Mouse (Mus musculus) CD4-positive, CD25-positive, alpha-beta regulatory T cell, adult 4 months (primary cell): ENCODE data around the gene Tgfb3. TPM values are rescaled to one million over a fixed set of nuclear protein-coding genes. Genes with fewer than 3 reads are reported as not detected.
A peak's percentile ranks its signal among the peaks of the same experiment; 100 is the strongest.

Experiments used
- ATAC-seq: one replicate; pipeline ENCODE4 v1.8.0; 2017
- polyA plus RNA-seq, 2 experiments: library from polyadenylated mRNA; unstranded; fragments of 100-300 nt; shearing (Covaris generic); gene quantifications; one replicate each; pipeline ENCODE4 v1.2.1; 2017

Tgfb3 gene
- polyA plus RNA-seq, 2 experiments from 2014 or later, result 0.52 TPM

- ATAC-seq, result no peak
Measured at GRCm38 (mm10) chr12:86078176-86078552, 677 bp downstream of the Tgfb3 start.

DNA sequence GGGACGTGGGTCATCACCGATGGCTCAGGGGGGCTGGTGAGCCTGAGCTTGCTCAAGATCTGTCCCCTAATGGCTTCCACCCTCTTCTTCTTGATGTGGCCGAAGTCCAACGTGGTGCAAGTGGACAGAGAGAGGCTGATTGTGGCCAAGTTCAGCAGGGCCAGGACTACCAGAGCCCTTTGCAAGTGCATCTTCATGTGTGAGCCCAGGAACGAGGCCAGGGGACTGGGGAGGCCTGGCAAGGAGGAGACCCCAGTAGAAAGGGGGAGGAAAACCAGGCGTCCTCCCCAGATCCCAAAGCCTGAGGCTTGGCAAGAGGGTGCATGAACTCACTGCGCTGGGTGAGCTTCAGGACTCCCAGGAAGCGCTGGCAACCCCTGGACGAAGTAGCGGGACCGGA is 1.1 kb downstream of the Tgfb3 start:
- no peak for ATAC-seq

- ATAC-seq, result no peak
Measured at GRCm38 (mm10) chr12:86077322-86077721, 1.5 kb downstream of the Tgfb3 start.

GRCm38 (mm10) chr12:86076321-86076901 is 2.4 kb downstream of the Tgfb3 start:
- no peak for ATAC-seq

DNA sequence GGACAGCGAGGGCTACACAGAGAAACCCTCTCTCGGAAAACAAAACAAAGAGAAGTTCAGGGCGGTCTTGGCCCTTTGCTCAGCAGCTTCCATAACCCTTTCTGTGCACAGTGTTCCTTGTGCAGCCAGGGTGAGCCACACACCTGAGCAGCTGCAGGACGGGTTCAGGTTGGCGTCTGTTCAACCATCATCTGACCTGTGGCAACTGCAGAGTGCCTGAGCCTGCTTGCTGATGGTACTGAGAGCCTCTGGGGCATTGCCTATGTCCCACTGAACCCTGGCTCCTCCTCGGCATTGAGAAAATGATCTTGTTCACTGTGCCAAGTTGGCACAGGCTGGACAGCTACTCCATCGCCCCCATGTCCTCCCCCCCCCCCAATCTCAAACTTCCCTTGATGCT is 3.5 kb downstream of the Tgfb3 start:
- no peak for ATAC-seq

GRCm38 (mm10) chr12:86074681-86075080 is 4.2 kb downstream of the Tgfb3 start:
- no peak for ATAC-seq

GRCm38 (mm10) chr12:86071432-86071831 is 7.4 kb downstream of the Tgfb3 start:
- ATAC-seq, result no peak

GRCm38 (mm10) chr12:86064796-86065195 is 14.0 kb downstream of the Tgfb3 start:
- ATAC-seq, result no peak

- ATAC-seq, result no peak
Measured at GRCm38 (mm10) chr12:86059341-86059740, 19.5 kb downstream of the Tgfb3 start.

DNA sequence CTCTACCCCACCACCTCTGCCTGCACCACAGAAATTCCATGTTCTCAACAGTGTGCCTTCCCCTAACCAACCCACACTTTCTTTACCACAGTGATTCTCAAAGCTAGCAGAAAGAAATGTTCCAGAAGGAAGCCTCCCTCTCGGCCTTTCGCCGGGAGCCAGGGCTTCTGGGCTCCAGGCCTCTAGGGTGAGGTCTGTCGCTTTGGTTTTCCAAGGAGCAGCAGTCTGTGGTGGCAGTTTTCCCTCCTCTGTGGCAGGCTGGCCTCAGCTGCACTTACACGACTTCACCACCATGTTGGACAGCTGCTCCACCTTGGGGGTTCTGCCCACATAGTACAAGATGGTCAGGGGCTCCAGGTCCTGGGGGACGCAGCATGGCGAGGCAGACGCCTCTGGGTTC is 21.3 kb downstream of the Tgfb3 start:
- ATAC-seq, result no peak

- ATAC-seq, result no peak
Measured at GRCm38 (mm10) chr12:86056976-86057375, 21.9 kb downstream of the Tgfb3 start.

DNA sequence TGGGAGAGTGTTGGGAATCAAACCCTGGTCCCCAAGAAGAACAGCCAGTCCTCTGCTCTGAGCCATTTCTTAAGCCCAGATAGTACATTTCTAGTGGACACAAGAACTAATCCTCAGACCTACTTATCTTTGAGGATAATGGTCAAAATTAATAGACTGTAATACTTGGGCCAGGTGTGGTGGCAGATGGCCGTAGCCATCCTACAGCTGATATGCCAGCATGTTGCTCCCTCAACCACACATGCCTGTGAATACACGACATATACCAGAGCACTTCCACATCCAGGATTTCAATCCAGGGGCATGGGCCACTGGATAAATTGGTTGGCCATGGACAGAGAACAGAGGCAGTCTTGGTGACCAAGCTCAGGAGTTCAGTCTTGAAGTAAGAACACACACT is 23.5 kb downstream of the Tgfb3 start:
- ATAC-seq, result no peak

DNA sequence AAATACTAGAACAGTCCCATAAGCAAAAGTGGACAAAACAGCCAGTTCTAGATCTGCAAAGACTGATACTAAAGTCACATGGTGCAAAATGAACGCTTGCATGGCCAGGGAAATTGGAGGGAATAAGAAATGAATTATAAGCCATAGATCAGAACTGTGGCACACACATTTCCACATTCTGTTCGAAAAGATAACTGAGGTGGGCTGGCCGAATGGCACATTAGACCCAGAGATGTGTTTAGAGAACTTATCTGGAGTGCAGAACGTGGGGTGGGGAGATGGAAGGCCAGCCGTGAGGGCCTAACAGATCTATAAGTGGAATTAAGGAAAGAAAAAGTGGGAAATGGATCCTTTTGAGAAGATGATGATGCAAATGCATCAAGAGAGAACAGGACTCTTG is 27.4 kb downstream of the Tgfb3 start:
- no peak for ATAC-seq

DNA sequence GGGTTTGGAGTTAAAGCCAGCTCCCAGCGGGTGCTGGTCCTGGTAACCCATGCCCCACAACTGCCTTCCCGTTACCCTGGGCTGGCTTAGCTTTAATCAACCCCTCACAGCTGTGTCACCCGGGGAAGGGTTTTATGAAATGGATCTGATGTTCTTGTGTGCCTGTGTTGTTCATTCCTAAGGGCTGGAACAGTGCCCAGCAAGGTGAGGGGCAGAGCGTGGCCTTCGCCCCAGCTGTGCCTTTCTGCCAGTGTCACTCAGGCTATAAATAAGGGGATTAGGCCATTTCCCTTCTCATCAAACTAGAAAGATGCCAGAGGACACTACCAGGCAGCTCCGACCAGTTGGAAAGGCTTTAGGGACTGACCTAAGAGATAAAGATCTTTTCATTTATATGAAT is 29.0 kb downstream of the Tgfb3 start:
- ATAC-seq, result no peak

GRCm38 (mm10) chr12:86047376-86047775 is 31.5 kb downstream of the Tgfb3 start:
- peak; percentile 63 for ATAC-seq

GRCm38 (mm10) chr12:86046776-86047175 is 32.1 kb downstream of the Tgfb3 start:
- ATAC-seq, result no peak

GRCm38 (mm10) chr12:86046141-86046540 is 32.7 kb downstream of the Tgfb3 start:
- ATAC-seq, result peak; percentile 84

DNA sequence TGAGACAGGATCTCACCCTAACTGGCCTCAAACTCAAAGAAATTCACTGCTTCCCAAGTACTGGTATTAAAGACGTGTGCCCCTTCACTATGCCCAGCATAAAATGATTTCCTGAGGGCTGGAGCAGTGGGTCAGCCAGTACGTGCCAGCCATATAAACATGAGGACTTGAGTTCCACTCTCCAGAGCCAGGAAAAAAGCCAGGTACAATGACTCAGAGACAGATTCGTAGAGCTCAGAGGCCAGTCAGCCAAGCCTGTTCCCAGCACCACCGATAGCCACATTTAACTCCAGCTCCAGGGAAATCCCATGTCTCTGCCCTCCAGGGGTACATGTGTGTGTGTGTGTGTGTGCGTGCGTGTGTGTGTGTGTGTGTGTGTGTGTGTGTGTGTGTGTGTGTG is 39.1 kb downstream of the Tgfb3 start:
- no peak for ATAC-seq

DNA sequence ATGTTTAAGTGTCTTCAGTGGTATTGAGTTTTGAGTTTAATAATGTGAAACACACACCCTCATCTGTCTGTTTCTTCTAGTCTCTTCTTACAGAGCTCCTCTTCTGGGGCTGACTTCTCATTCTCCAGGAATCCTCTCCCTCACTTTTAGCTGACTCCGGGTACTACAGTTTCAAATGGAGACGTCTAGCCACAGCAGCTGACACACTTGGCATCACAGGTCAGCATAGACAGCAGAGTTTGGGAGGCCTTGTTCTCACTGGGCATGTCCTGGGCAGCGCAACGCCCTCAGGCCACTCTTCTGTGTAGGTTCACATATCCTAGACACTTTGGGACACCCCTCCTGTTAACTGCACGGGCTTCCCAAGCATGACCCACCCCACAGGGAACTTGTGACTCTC is 39.8 kb downstream of the Tgfb3 start:
- no peak for ATAC-seq

- no peak for ATAC-seq
Measured at GRCm38 (mm10) chr12:86037235-86037921, 41.5 kb downstream of the Tgfb3 start.

GRCm38 (mm10) chr12:86036368-86037166 is 42.3 kb downstream of the Tgfb3 start:
- ATAC-seq, result no peak

DNA sequence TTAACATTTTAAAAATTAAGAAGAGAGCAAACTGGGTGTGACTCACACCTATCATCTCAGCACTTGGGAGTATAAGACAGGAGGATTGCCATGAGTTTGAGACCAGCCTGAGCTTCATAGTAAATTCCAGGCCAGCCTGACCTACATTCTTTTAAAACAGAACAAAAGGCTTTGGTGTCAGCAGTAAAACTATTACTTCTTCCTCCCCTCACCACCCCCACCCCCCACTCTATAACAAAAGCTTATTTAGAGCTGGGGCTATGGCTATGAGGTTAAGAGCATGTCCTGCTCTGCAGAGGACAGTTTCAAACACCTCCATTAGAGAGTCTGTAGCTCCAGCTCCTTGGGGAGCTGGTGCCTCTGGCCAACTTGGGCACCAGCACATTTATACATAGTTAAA is 43.3 kb downstream of the Tgfb3 start:
- ATAC-seq, result no peak

GRCm38 (mm10) chr12:86030932-86031331 is 47.9 kb downstream of the Tgfb3 start:
- ATAC-seq, result no peak

DNA sequence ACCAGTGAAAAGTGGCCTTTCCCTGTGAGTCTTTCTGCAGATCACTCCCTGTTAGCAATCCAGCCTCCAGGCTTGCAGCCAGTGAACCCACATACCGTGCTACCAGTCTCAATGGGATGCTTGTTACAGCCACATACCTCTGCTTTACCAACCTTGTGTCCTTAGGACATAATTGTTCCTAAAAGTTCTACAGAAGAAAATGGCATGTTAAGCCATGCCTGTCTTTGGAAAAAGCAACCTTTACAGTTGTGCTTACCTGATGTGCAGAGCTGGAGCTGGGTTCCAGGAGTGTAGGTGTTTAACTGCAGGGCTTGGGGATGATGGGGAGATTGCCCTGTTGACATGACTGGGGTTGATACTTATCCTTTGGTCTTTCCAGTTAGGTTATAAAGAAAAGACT is 51.1 kb downstream of the Tgfb3 start:
- no peak for ATAC-seq
